ENCODE assay signal across 21 mouse cellular contexts in genomic region chr13:112447108-112447665, GRCm38 (mm10). TPM values are rescaled to one million over a fixed set of nuclear protein-coding genes. Genes with fewer than 3 reads are reported as not detected.
DNase-seq lines count a peak whose midpoint lies in the region; ATAC-seq and TF ChIP-seq lines count a peak whose summit lies in the region.
"Had no signal": no experiment of that assay in that cellular context is flagged by ENCODE, and none has a peak within 500 bp of the region (broad histone marks: within the 10 kb centered on the region; RNA-seq: fewer than 3 reads in every experiment).

No protein-coding gene starts in this region.

- peak; percentile 85 for ATAC-seq in Patski
- ATAC-seq in intestine, embryonic 16.5 days, result no peak
- ATAC-seq: forebrain, embryonic 14.5 days; intestine, embryonic 15.5 days had no signal

- no peak overlapping the region for H3K9ac ChIP-seq in intestine, embryonic 16.5 days (ENCODE audit: low read depth, low read length)
- H3K9ac ChIP-seq: embryonic facial prominence, embryonic 13.5 days; heart, embryonic 15.5 days; hindbrain, embryonic 14.5 days; intestine, embryonic 15.5 days had no signal

- H3ac ChIP-seq in myocyte (ENCODE audit: control insufficient read depth, insufficient read length), result no peak overlapping the region

- TF ChIP-seq POLR2A in myocyte (IDR thresholded peaks at IDR 0.05; ENCODE audit: insufficient read length, low read depth), result no peak

- no peak for TF ChIP-seq CTCF in Patski (IDR thresholded peaks at IDR 0.05)

- no peaks in the 10 kb centered on the region for H3K36me3 ChIP-seq in myocyte (ENCODE audit: control insufficient read depth, insufficient read depth)
- H3K36me3 ChIP-seq in intestine, embryonic 16.5 days (ENCODE audit: control insufficient read depth, insufficient read depth, low read length), result no peaks in the 10 kb centered on the region
- H3K36me3 ChIP-seq: embryonic facial prominence, embryonic 13.5 days; G1E; heart, embryonic 15.5 days; intestine, embryonic 15.5 days; midbrain, embryonic 10.5 days had no signal

- H3K4me1 ChIP-seq in intestine, embryonic 16.5 days (ENCODE audit: control insufficient read depth, insufficient read depth, low read length), result no peaks in the 10 kb centered on the region
- H3K4me1 ChIP-seq: embryonic facial prominence, embryonic 13.5 days; heart, embryonic 15.5 days; intestine, embryonic 15.5 days; midbrain, embryonic 10.5 days had no signal

- POLR2A ChIA-PET in Patski (lab: Charles Lee), result interaction anchor here (0.5 to 0.7 kb wide), 2 partner anchors 17 to 511 kb away, joined by 3 to 5 read pairs; partner anchors contain the start of gene Il6st

- H3K4me3 ChIP-seq in myocyte, result peak overlapping the region; percentile 6
- no peak overlapping the region for H3K4me3 ChIP-seq in intestine, embryonic 16.5 days (ENCODE audit: low read length)
- H3K4me3 ChIP-seq: embryonic facial prominence, embryonic 13.5 days; heart, embryonic 15.5 days; intestine, embryonic 15.5 days; midbrain, embryonic 10.5 days had no signal

- peak; percentile 41 for DNase-seq in heart, adult 11 months
- no peak for DNase-seq in heart, postnatal 4 days
- DNase-seq in CD4-positive helper T cell, adult 2 months (ENCODE audit: low read depth, low spot score), result peak; percentile 26
- DNase-seq in Patski (ENCODE audit: low read depth, low spot score) (peak; percentile 73), adipocyte (ENCODE audit: low spot score) (no peak)
- DNase-seq: cerebellum, adult 11-12 months; cerebellum, postnatal 36 days; embryo, embryonic 11 days; gastrocnemius, postnatal 25 days; heart, postnatal 36 days; kidney, adult 9 months; kidney, postnatal 14 days had no signal

- WGBS in intestine, embryonic 16.5 days, result 79% methylated on average over 8 of the region's 8 CpGs

- in situ Hi-C loops in Patski (cut with MboI; ENCODE audit: low pct_unique_long_range_greater_than_20kb), result no loop called here

- H3K27me3 ChIP-seq in Patski (no peaks in the 10 kb centered on the region), myocyte (ENCODE audit: control insufficient read depth, insufficient read depth, insufficient read length) (no peaks in the 10 kb centered on the region)
- H3K27me3 ChIP-seq in intestine, embryonic 16.5 days (replicated peaks; ENCODE audit: control insufficient read depth, insufficient read depth, low read length), result no peaks in the 10 kb centered on the region
- H3K27me3 ChIP-seq: embryonic facial prominence, embryonic 13.5 days; heart, embryonic 15.5 days; intestine, embryonic 15.5 days had no signal

- CTCF ChIA-PET in Patski (lab: Charles Lee), result interaction anchor here (1.0 to 1.4 kb wide), 3 partner anchors 11 to 83 kb away, joined by 3 to 5 read pairs (median 3); no protein-coding TSS in a partner anchor

- no peaks in the 10 kb centered on the region for H3K9me3 ChIP-seq in intestine, embryonic 16.5 days (ENCODE audit: control insufficient read depth, low read length)
- H3K9me3 ChIP-seq: embryonic facial prominence, embryonic 13.5 days; heart, embryonic 15.5 days; intestine, embryonic 15.5 days had no signal

- peaks cover 7% of the 10 kb centered on the region for H3K79me2 ChIP-seq in myocyte (ENCODE audit: control insufficient read depth, insufficient read depth)

- peak overlapping the region; percentile 81 for H3K4me2 ChIP-seq in myocyte (ENCODE audit: low read depth)
- no peak overlapping the region for H3K4me2 ChIP-seq in intestine, embryonic 16.5 days (ENCODE audit: low read depth, low read length)
- H3K4me2 ChIP-seq: embryonic facial prominence, embryonic 13.5 days; heart, embryonic 15.5 days; hindbrain, embryonic 14.5 days; intestine, embryonic 15.5 days had no signal

- H3K27ac ChIP-seq in intestine, embryonic 16.5 days (ENCODE audit: low read length), result no peak overlapping the region
- H3K27ac ChIP-seq: embryonic facial prominence, embryonic 13.5 days; heart, embryonic 15.5 days; hindbrain, embryonic 14.5 days; intestine, embryonic 15.5 days; midbrain, embryonic 10.5 days had no signal

TF ChIP-seq in myocyte, 11 proteins besides CTCF, POLR2A, EP300 and RAD21:
- TF ChIP-seq MAX (IDR thresholded peaks at IDR 0.05; ENCODE audit: low read depth) (no peak), SRF (IDR thresholded peaks at IDR 0.05; ENCODE audit: control insufficient read depth, insufficient read length, low read depth) (no peak), POLR2AphosphoS2 (IDR thresholded peaks at IDR 0.05; ENCODE audit: insufficient read length, low read depth) (no peak), MYOD1 (IDR thresholded peaks at IDR 0.05; ENCODE audit: control insufficient read depth in 1 of 3, insufficient read length in 2 of 3, low read depth in 2 of 3) (no peak), TCF12 (IDR thresholded peaks at IDR 0.05; ENCODE audit: insufficient read depth, poor library complexity, severe bottlenecking) (no peak), TCF3 (IDR thresholded peaks at IDR 0.05; ENCODE audit: insufficient read length, low read depth) (no peak), REST (IDR thresholded peaks at IDR 0.05; ENCODE audit: insufficient read depth, insufficient read length) (no peak), USF1 (IDR thresholded peaks at IDR 0.05; ENCODE audit: low read depth) (no peak), CEBPB (IDR thresholded peaks at IDR 0.05; ENCODE audit: insufficient read depth, poor library complexity, severe bottlenecking) (no peak), MYOG (IDR thresholded peaks at IDR 0.05; ENCODE audit: control insufficient read depth in 1 of 3, insufficient read depth in 1 of 3, insufficient read length in 2 of 3, low read depth in 2 of 3) (no peak), E2F4 (IDR thresholded peaks at IDR 0.05; ENCODE audit: insufficient read depth) (no peak)

RNA-seq across cellular contexts. Expression of gene Il6st, which starts 16.7 kb away (rescaled TPM):
- 100 to 1,000 TPM; 149 to 157 TPM for total RNA-seq in heart, postnatal 4 days (2021)
- polyA plus RNA-seq in Patski (2021), result 125 TPM
- polyA plus RNA-seq in myocyte (2012; fragmentation: generic; extraction: Trizol), result 50.6 TPM
- 24.5 and 28.9 TPM in 2 replicates for polyA plus RNA-seq in intestine, embryonic 16.5 days (2015; fragmentation: Nextera tagmentation; extraction: Ambion mirVana)

Comparison
In these comparisons a context has a peak if more than half of its experiments do, and no peak if none do; other contexts are left out.
1. DNase-seq: peak in heart, adult 11 months (single experiment), CD4-positive helper T cell, adult 2 months (single experiment) and Patski (single experiment); none in heart, postnatal 4 days (single experiment) and adipocyte (single experiment).